Mouse (Mus musculus) left cerebral cortex, adult 8-10 months (tissue): ENCODE results near the gene Pigb. TPM values are rescaled to one million over a fixed set of nuclear protein-coding genes. Genes with fewer than 3 reads are reported as not detected.

Experiments used
- DNase-seq, 2 experiments: peaks; one replicate each; pipeline ENCODE4 v3.0.0; 2022; ENCODE audit warnings: low spot score in 2 of 2
- microRNA-seq, 2 experiments: library from miRNA; unstranded; fragments of <30 nt; microRNA quantifications; one replicate each; pipeline ENCODE4 v1.2.0; 2022
- total RNA-seq, 4 experiments: library from RNA; stranded (reverse); gene quantifications; 2 replicates each; pipeline ENCODE4 v1.2.4; 2022

Pigb gene
- total RNA-seq, 4 experiments from 2014 or later = 15.1 to 16.5 (median 15.3) TPM

GRCm38 (mm10) chr9:72992576-72992975, 47.6 kb downstream of the Pigb start:
- no peak for DNase-seq

- DNase-seq = no peak
These were observed 48.8 kb downstream of the Pigb start for GRCm38 (mm10) chr9:72991420-72991819.

GRCm38 (mm10) chr9:72988706-72989105, 51.5 kb downstream of the Pigb start:
- no peak for DNase-seq

- no peak for DNase-seq
These were observed 52.5 kb downstream of the Pigb start for GRCm38 (mm10) chr9:72987703-72988102.

- peak; percentile 86 to 99 for DNase-seq
These were observed 54.6 kb downstream of the Pigb start, which contains the start of the genes Ccpg1os and Ccpg1 for GRCm38 (mm10) chr9:72985250-72986220. Gene Ccpg1os (minus strand): TSS chr9:72985382. Gene Ccpg1 (plus strand): TSS chr9:72985429.

GRCm38 (mm10) chr9:72983066-72983465, 57.1 kb downstream of the Pigb start:
- no peak for DNase-seq

GRCm38 (mm10) chr9:72975242-72975641, 64.9 kb downstream of the Pigb start:
- DNase-seq = no peak

GRCm38 (mm10) chr9:72974734-72975133, 65.4 kb downstream of the Pigb start:
- no peak for DNase-seq

- DNase-seq = no peak
These were observed 67.2 kb downstream of the Pigb start for GRCm38 (mm10) chr9:72972984-72973383.

GRCm38 (mm10) chr9:72972435-72972834, 67.7 kb downstream of the Pigb start:
- no peak for DNase-seq

GRCm38 (mm10) chr9:72969874-72970273, 70.3 kb downstream of the Pigb start:
- no peak for DNase-seq

GRCm38 (mm10) chr9:72968349-72969061, 71.7 kb downstream of the Pigb start:
- peak; percentile 53 to 79 for DNase-seq

- no peak for DNase-seq
These were observed 78.2 kb downstream of the Pigb start for GRCm38 (mm10) chr9:72961959-72962358.

GRCm38 (mm10) chr9:72961346-72961745, 78.8 kb downstream of the Pigb start:
- no peak for DNase-seq

- peak; percentile 55 to 68 for DNase-seq
These were observed 81.4 kb downstream of the Pigb start, which contains the start of the genes Dyx1c1 and Gm44503 for GRCm38 (mm10) chr9:72958521-72959450. Gene Dyx1c1 (plus strand): TSS chr9:72958785. Gene Gm44503 (plus strand): TSS chr9:72958852.

Small RNAs within 50 kb of the gene (microRNA-seq; reads per million reads assigned to microRNA genes)
- 0 reads per million in 2 experiments for gene Gm27353

Other genes with a start within 250 kb of the Pigb start
- 1 to 10 TPM; 1.7 to 2.6 (median 1.9) TPM for gene Prtg, start 233.5 kb downstream of the Pigb start, total RNA-seq
- 10 to 100 TPM; 16.5 to 19.2 (median 17.9) TPM for gene Pygo1, start 114.7 kb downstream of the Pigb start, total RNA-seq
- 1 to 10 TPM; 1.7 to 2.5 (median 2.1) TPM for gene Dyx1c1, start 81.6 kb downstream of the Pigb start, total RNA-seq
- gene Gm44503, start 81.5 kb downstream of the Pigb start, total RNA-seq = not detected
- 10 to 100 TPM; 10.9 to 14.0 (median 12.2) TPM for gene Ccpg1os, start 55.0 kb downstream of the Pigb start, total RNA-seq
- 100 to 1,000 TPM in 3 of 4 experiments, 10 to 100 TPM in 1; 91.0 to 108 (median 102) TPM for gene Ccpg1, start 54.9 kb downstream of the Pigb start, total RNA-seq
- 10 to 100 TPM in 1 of 4 experiments, 1 to 10 TPM in 3; 5.9 to 10.8 (median 8.5) TPM for gene Rab27a, start 4.5 kb upstream of the Pigb start, total RNA-seq
- 1 to 10 TPM; 1.1 to 2.3 (median 1.5) TPM for gene Khdc3, start 61.5 kb upstream of the Pigb start, total RNA-seq
- gene Gm20509, start 62.1 kb upstream of the Pigb start, total RNA-seq = under 1 TPM in 2 of 4 experiments, not detected in 2; 0.46 to 1.00 TPM
- 10 to 100 TPM; 51.3 to 62.2 (median 53.3) TPM for gene Rsl24d1, start 73.0 kb upstream of the Pigb start, total RNA-seq